Mouse (Mus musculus) limb, embryonic 12.5 days (tissue): ENCODE data around the gene Srf. TPM values are rescaled to one million over a fixed set of nuclear protein-coding genes. Genes with fewer than 3 reads are reported as not detected.

Experiments used
- ATAC-seq: fragments of 200-750 bp; cut with Nextera tagmentation; 2 replicates; pipeline ENCODE4 v1.8.0; 2017; ENCODE audit warnings: low read depth, moderate TSS enrichment; ENCODE audit not compliant: insufficient number of reproducible peaks, insufficient read depth, low FRiP score, low TSS enrichment
- H3K27ac ChIP-seq: fragments of 300-500 bp; sonication (generic); 2 replicates; pipeline ENCODE4 v1.5.1; 2016; ENCODE audit warnings: mild to moderate bottlenecking, moderate library complexity
- H3K27me3 ChIP-seq: fragments of 300-500 bp; sonication (generic); 2 replicates; pipeline ENCODE4 v1.6.1; 2016; ENCODE audit warnings: mild to moderate bottlenecking, moderate library complexity
- H3K36me3 ChIP-seq: fragments of 300-500 bp; sonication (generic); 2 replicates; pipeline ENCODE4 v1.6.1; 2016; ENCODE audit warnings: mild to moderate bottlenecking, moderate library complexity
- H3K4me1 ChIP-seq: fragments of 300-500 bp; sonication (generic); replicated peaks from 2 replicates; pipeline ENCODE4 v1.6.1; 2016
- H3K4me2 ChIP-seq: fragments of 300-500 bp; sonication (generic); 2 replicates; pipeline ENCODE4 v1.6.1; 2016; ENCODE audit warnings: mild to moderate bottlenecking, moderate library complexity
- H3K4me3 ChIP-seq: fragments of 300-500 bp; sonication (generic); replicated peaks from 2 replicates; pipeline ENCODE4 v1.5.1; 2016; ENCODE audit warnings: mild to moderate bottlenecking
- H3K9ac ChIP-seq: fragments of 300-500 bp; sonication (generic); replicated peaks from 2 replicates; pipeline ENCODE4 v1.6.1; 2016; ENCODE audit warnings: mild to moderate bottlenecking, moderate library complexity
- H3K9me3 ChIP-seq: fragments of 300-500 bp; sonication (generic); 2 replicates; pipeline ENCODE4 v1.6.1; 2016; ENCODE audit warnings: mild to moderate bottlenecking, moderate library complexity
- WGBS: fragments of 180-500 bp; shearing (Covaris S2); methylation state at CpG from one replicate; pipeline ENCODE4 v1.1.7; 2016; 5-methylcytosine and 5-hydroxymethylcytosine counted together
- polyA plus RNA-seq: library from polyadenylated mRNA; unstranded; fragments of >200 nt; fragmentation: Nextera tagmentation; extraction: Ambion mirVana; gene quantifications from 2 replicates; pipeline ENCODE4 v1.2.1, GENCODE M21; 2016

Gene Srf
- polyA plus RNA-seq, 1 experiment from 2014 or later: 12.4 TPM

DNA sequence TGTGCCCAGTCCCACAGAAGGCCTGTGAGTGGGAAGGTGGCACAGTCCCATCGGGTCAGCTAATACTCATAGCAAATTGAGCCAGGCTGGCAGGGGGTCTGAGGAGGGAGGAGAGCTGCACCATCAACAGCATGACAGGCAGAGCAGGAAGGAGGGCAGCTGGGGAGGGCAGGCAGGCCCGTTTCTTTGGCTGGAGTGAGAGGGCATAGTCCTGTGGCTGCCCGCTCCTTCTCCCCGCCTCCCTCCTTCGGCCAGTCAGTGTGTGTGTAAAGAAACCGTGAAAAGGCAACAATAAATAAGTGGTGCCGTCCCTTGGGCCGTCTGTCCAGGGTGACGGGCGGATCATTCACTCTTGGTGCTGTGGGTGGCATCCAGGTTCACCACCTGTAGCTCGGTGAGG, 7.2 kb downstream of the Srf start:
- Histone ChIP-seq H3K9me3 (no peaks in the 10 kb centered on the region), H3K4me1 (peaks cover 40% of the 10 kb centered on the region), H3K27me3 (peaks cover 27% of the 10 kb centered on the region), H3K27ac (no peak overlapping the region), H3K4me2 (no peak overlapping the region), H3K36me3 (peaks cover 49% of the 10 kb centered on the region), H3K9ac (no peak overlapping the region), H3K4me3 (no peak overlapping the region)
- 62% methylated on average over 11 of the region's 11 CpGs for WGBS
- no peak for ATAC-seq

DNA sequence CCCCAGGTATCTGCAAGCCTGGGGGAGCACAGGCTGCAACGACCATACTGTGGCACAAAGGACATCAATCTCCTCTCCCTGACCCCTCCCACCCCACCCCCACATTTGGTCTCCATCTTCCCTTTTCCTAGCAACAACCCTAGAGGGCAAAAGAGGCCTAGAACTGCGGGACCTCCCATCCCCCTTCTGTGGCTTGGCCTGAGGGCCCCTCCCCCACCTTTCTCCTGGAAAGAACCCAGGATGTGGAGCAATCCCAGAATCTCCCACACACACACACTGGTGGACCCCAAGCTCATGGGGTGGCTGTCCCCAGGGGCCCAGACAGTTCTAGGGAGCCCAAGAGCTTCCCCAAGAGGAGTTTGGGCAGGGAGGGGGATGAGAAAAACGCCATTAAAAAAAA, 8.1 kb downstream of the Srf start:
- Histone ChIP-seq H3K4me3 (no peak overlapping the region), H3K4me2 (no peak overlapping the region), H3K4me1 (peaks cover 31% of the 10 kb centered on the region), H3K9ac (no peak overlapping the region), H3K36me3 (peaks cover 54% of the 10 kb centered on the region), H3K9me3 (no peaks in the 10 kb centered on the region), H3K27ac (no peak overlapping the region), H3K27me3 (peaks cover 27% of the 10 kb centered on the region)
- no peak for ATAC-seq
- 21% methylated on average over 3 of the region's 3 CpGs for WGBS

DNA sequence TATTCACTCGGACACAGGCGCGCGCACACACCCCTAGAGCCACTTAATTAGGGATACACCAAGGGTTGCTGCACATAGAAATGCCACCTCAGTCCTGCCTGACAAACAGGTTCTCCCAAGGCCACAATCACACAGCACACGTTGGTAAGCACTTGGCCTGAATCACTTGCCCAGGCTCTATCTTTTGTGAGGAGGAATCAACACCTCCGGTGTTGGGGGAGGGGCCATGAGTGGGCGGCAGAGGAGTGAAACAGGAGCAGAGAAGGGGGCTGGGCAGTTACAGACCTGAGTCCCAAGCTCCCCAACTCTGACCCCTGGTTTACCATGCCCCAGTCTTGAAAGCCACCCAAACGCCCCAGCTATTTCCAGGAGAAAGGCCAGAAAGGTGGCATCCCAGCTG, 9.0 kb downstream of the Srf start:
- no peak overlapping the region for H3K9ac ChIP-seq
- 0 out of 2 replicates have a peak overlapping the region, but pooled peaks have one; percentile 67 for H3K4me3 ChIP-seq
- H3K27me3 ChIP-seq: peaks cover 27% of the 10 kb centered on the region
- H3K27ac ChIP-seq: no peak overlapping the region
- peak overlapping the region; percentile 87 for H3K4me2 ChIP-seq
- no peak for ATAC-seq
- H3K9me3 ChIP-seq: no peaks in the 10 kb centered on the region
- peaks cover 50% of the 10 kb centered on the region for H3K36me3 ChIP-seq
- H3K4me1 ChIP-seq: peaks cover 23% of the 10 kb centered on the region
- WGBS: 11% methylated on average over 8 of the region's 8 CpGs

DNA sequence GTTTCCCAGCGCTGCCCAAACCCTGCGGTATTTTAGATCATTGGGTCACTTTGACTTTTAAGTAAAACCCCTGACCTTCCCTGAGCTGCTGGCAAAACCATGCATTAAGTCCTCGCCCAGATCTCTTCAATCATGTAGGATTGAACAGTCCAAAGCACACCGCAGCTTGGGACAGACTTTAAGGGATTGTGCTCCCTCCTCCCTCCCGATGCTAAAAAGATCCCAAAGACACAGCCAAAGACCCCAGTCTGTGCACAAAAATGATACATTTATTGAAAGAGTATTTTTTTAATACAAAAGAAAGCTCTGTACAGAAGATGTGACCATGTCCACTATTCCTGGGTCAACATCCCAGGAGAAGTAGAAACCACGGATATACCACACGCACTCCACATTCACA, 9.4 kb downstream of the Srf start:
- WGBS: 13% methylated on average over 7 of the region's 7 CpGs
- peaks cover 27% of the 10 kb centered on the region for H3K27me3 ChIP-seq

DNA sequence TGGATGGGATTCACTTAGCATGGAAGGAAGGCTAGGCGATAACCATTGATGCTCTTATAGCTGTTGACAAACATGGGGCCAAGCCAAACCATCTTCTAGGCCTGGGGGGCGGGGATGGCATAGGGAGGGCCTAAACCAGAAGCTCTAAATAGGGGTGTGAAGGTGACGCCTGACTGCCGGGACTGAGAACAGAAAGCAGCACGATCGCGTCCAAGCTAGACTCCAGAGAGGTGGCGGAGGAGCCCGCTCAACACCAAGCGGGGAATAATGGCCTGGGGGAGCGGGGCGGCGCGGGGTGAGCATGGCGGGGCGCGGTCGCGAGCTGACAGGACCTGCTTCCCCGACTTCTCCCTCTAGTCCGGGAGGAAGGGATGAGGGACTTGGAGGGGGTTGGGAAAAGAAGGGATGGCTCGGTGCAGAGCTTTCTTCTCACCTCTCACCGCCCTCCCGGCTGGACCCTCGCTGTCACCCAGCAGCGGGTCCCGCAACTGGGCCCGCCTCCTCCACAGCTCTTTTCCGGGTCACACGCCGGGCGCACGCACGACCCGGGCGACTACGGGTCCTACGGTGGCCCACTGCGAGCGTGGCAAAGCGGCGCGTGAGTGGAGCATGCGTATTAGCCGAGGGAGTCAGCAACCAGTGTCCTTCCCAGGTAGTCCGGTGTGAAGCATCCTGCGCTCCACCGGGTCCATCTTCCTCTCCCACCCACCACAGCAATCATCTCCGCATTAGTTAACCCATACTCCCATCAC, 10.0 kb downstream of the Srf start, which contains the start of gene Cul9:
Gene Cul9, minus strand, starts transcription at position 576 of the 752 bp plus-strand sequence.
- ATAC-seq: peak; percentile 53
- no peak within 1 kb of the TSS for H3K27ac ChIP-seq
- H3K9me3 ChIP-seq: no peaks in the 10 kb centered on the region
- peaks cover 49% of the 10 kb centered on the region for H3K36me3 ChIP-seq
- peak within 1 kb of the TSS; percentile 67 for H3K4me3 ChIP-seq
- 1% methylated on average over 49 of the region's 49 CpGs for WGBS
- peaks cover 20% of the 10 kb centered on the region for H3K4me1 ChIP-seq
- peak within 1 kb of the TSS; percentile 87 for H3K4me2 ChIP-seq
- peaks cover 31% of the 10 kb centered on the region for H3K27me3 ChIP-seq
- peak within 1 kb of the TSS; percentile 72 for H3K9ac ChIP-seq

More for the DNA sequence above, 9.4 kb downstream of the Srf start:
- Histone ChIP-seq H3K4me1 (peaks cover 20% of the 10 kb centered on the region), H3K4me3 (peak overlapping the region; percentile 67), H3K4me2 (peak overlapping the region; percentile 87), H3K27ac (no peak overlapping the region), H3K9me3 (no peaks in the 10 kb centered on the region), H3K9ac (peak overlapping the region; percentile 72), H3K36me3 (peaks cover 49% of the 10 kb centered on the region)
- no peak for ATAC-seq

DNA sequence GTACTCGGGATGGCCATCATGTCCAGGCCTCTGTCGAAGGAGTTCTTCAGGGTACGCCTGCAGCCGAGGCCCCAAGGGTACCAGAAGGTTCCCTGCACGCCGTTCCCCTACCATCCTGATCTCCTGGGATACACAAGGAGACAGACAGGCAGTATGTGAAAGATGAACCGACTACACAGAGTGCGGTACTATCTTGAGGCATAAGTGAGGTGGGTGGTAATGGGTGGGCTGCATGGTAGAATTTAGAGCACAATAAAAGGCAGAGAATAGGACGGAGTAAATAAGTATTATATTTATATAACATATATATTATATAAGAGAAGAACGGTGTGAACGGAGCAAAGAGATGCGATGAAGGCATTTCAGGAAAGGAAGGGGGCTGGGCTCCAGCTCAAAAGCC, 12.3 kb downstream of the Srf start:
- WGBS: 86% methylated on average over 12 of the region's 12 CpGs
- Histone ChIP-seq H3K4me2 (no peak overlapping the region), H3K9ac (no peak overlapping the region), H3K4me3 (no peak overlapping the region), H3K36me3 (peaks cover 40% of the 10 kb centered on the region), H3K9me3 (no peaks in the 10 kb centered on the region), H3K27me3 (peaks cover 38% of the 10 kb centered on the region), H3K27ac (no peak overlapping the region), H3K4me1 (peaks cover 20% of the 10 kb centered on the region)
- ATAC-seq: no peak

DNA sequence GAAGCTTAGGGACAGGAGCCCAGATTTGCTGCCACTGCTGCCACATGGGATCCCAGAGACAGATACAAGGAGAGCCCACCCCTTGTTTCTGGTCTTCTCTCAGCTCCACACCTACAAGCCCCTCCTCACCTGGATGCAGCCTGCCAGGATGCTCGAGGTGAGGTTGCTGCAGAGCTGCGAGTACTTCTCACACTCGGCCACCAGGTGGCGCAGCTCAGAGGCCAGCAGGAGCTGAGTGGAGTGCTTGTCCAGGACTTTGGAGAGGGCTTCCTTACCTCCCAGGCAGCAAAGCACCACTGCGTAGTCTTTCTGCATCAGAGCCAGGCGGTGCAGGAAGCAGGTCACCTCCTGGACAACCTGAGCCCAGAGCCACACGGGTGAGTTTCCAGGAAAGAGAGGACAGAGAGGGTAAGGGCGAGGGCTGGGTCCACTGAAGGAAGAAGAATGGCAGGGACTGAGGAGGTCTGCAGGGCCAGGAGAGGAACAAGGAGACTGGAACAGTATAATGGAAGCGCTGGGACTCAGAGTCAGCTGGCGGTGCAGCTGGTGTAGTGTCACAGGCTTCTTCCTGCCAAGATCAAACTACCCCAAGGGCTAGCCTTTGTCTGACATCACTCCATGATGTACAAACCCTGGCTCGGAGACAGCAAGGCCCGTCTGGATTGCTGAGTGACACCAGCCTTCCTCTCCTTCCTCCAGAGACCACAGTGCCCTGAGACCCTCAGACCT, 30.2 kb downstream of the Srf start:
- Histone ChIP-seq H3K36me3 (peaks cover 10% of the 10 kb centered on the region; the same call in 1 of the 2 replicates), H3K4me3 (no peak overlapping the region), H3K27me3 (peaks cover 29% of the 10 kb centered on the region), H3K9me3 (no peaks in the 10 kb centered on the region), H3K9ac (no peak overlapping the region), H3K4me1 (peaks cover 6% of the 10 kb centered on the region; the same call in 1 of the 2 replicates), H3K27ac (no peak overlapping the region), H3K4me2 (no peak overlapping the region)
- WGBS: 36% methylated on average over 12 of the region's 12 CpGs
- no peak for ATAC-seq

DNA sequence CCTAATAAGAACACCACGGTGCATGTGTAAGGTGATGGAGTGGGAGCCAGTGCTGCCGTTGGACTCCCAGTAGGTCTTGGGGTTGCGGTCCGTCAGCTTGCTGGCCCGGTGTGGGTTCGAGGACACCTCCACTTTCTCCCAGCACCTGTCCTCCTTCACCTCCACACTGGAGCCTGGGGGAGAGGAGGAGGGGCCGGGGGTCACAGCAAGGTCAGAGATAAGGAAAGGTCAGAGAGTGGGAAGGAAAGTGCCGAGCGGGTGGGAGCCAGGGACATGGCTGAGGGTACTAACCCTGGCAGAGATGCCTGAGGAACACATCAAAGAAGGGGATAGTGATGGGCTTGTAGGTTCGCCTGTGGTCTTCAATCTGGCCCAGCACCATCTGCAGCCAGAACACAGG, 30.9 kb downstream of the Srf start:
- ATAC-seq: no peak
- Histone ChIP-seq H3K36me3 (peaks cover 10% of the 10 kb centered on the region; the same call in 1 of the 2 replicates), H3K27ac (no peak overlapping the region), H3K4me2 (no peak overlapping the region), H3K27me3 (peaks cover 36% of the 10 kb centered on the region), H3K4me1 (peaks cover 7% of the 10 kb centered on the region; the same call in 1 of the 2 replicates), H3K4me3 (no peak overlapping the region), H3K9me3 (no peaks in the 10 kb centered on the region), H3K9ac (no peak overlapping the region)
- 78% methylated on average over 10 of the region's 10 CpGs for WGBS

DNA sequence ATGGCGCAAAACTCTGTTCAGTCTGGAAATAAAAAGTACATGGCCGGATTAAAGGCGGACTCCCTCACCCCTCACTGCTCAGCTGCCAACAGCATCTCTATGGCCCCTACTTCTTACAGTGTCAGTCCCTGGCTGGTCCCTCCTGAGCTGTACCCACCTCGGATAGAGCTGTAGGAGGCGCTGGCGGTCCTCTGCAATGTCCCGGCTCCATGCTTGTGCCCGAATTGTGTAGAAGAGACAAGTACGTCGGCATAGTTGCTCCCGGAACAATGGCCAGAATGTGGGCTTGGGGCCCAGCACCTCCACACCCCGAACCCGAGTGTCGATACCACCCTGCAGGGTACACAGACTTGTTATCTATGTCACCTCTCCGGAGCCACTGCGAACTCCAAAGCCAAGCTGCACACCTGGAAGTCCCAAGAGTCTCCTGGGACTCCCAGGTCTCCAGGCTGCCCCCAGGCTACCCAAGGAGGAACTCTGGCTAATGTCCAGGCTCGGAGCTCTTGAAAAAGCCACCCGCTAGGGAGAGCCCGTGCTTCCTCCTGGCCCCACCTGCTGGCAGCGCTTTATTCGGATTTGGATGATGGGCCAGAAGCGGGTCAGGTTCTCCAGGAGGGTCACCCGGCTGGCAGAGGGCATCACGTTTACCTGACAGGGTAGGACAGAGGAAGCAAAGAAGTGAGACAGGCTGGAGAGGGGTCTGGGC, 33.9 kb downstream of the Srf start:
- Histone ChIP-seq H3K4me2 (no peak overlapping the region), H3K9ac (no peak overlapping the region), H3K27ac (no peak overlapping the region), H3K27me3 (peaks cover 44% of the 10 kb centered on the region), H3K4me1 (peaks cover 7% of the 10 kb centered on the region; the same call in 1 of the 2 replicates), H3K4me3 (no peak overlapping the region), H3K9me3 (no peaks in the 10 kb centered on the region), H3K36me3 (0 out of 2 replicates have a peak, but pooled peaks cover 6% of the 10 kb centered on the region)
- ATAC-seq: no peak
- 34% methylated on average over 24 of the region's 24 CpGs for WGBS

DNA sequence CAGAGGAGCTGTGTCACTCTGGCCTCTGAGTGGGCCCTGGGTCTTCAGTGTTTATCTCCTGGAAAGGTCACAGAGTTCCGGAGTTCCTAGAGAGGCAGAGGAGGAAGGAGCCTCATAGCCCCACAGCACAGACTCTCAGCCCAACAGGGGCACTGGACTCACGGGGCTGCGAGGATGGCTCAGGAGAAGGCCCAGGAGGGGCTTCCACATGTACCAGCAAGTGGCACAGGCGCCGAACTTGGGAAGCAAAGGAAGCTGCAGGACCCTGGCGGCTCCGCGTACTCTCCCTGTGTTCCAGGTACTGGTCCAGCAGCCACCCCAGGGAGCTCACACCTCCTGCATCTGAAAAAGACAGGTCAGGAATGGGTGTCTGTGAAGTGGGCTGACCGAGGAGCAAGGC, 34.8 kb downstream of the Srf start:
- no peak overlapping the region for H3K27ac ChIP-seq
- H3K4me2 ChIP-seq: peak overlapping the region; percentile 35; the same call in 1 of the 2 replicates
- no peak overlapping the region for H3K4me3 ChIP-seq
- 77% methylated on average over 9 of the region's 9 CpGs for WGBS
- peak overlapping the region; percentile 47; the same call in 1 of the 2 replicates for H3K9ac ChIP-seq
- H3K27me3 ChIP-seq: peaks cover 44% of the 10 kb centered on the region
- peaks cover 7% of the 10 kb centered on the region; the same call in 1 of the 2 replicates for H3K4me1 ChIP-seq
- 0 out of 2 replicates have a peak, but pooled peaks cover 3% of the 10 kb centered on the region for H3K36me3 ChIP-seq
- no peak for ATAC-seq
- no peaks in the 10 kb centered on the region for H3K9me3 ChIP-seq
